Mouse (Mus musculus) megakaryocyte, embryonic 14.5 days (primary cell): ENCODE data around the gene Ms4a15.

Experiments used
- FLI1 ChIP-seq: IDR thresholded peaks from 2 replicates; pipeline ENCODE4 v1.6.1; 2012; ENCODE audit warnings: low read length, inconsistent platforms, mixed read lengths
- GATA1 ChIP-seq: IDR thresholded peaks from 3 replicates; pipeline ENCODE4 v1.6.1; 2012; ENCODE audit warnings: mixed read lengths, low read length, inconsistent platforms, borderline replicate concordance

DNA sequence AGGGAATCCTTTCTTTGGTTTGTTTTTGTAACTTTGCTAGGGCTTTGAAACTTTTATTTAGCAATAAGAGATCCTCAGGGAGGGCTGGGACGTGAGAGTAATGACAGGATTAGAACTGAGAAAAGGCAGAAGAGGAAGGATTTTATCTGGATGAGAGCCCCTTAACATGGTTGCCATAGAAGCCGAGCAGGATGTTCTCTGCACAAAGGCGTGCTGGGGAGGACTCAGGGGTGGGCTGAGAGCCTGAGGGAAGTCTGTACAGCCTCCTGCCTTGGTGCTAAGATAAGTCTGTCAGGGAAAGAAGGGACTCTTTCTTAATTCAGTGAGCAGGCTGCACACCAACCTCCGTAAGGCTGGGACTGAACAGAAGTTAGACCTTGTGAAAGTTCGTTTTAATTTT lies 58.0 kb downstream of the Ms4a15 start:
- TF ChIP-seq GATA1 (no peak), FLI1 (no peak)
